Mouse (Mus musculus): ENCODE results near the gene Gli3.

DNA sequence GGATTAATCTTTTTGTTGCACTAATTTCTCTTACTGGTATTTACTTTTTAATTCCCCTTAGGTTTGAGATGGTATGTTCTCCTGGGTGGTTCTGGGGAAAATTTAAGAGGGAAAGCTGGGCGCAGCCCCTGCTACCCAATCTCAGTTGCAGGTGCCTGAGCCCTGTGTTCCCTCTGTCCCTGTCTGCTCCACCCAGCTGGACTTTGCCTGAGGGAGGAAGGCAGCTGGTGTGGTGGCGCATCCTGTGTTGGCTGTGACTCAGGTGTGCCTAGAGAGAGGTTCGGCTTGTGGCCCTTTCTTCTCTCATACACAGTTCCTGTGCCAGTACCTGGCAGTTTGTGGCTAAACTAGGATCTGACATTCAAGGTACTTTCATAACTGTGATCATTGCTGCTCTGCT lies 74.6 kb downstream of the Gli3 start:
- TF ChIP-seq CTCF (IDR thresholded peaks at IDR 0.05; ENCODE audit: low read depth, low read length) (no peak), POLR2A (IDR thresholded peaks at IDR 0.05; ENCODE audit: borderline replicate concordance, low read depth, low read length) (no peak)

Measured in bone marrow macrophage, adult 2 months (primary cell).